ENCODE assay signal across 31 mouse cellular contexts in genomic region chr6:32971926-32972325, GRCm38 (mm10).
"Had no signal": no experiment of that assay in that cellular context is flagged by ENCODE, and none has a peak within 500 bp of the region (broad histone marks: within the 10 kb centered on the region; RNA-seq: fewer than 3 reads in every experiment).

No protein-coding gene starts in this region.

- H3K4me3 ChIP-seq: heart, embryonic 10.5 days; heart, embryonic 12.5 days; heart, embryonic 13.5 days; heart, embryonic 15.5 days; hindbrain, embryonic 12.5 days; hindbrain, embryonic 13.5 days; hindbrain, embryonic 15.5 days; intestine, embryonic 15.5 days; kidney, embryonic 15.5 days; layer of hippocampus, adult 2 months; left cerebral cortex, adult 2 months had no signal

- DNase-seq: heart, postnatal 10 days; heart, postnatal 14 days; heart, postnatal 36 days; heart, postnatal 4 days; kidney, adult 11 months; kidney, adult 18-20 months; kidney, adult 2 months; kidney, adult 8-10 months; kidney, adult 9 months; kidney, postnatal 10 days; kidney, postnatal 14 days; kidney, postnatal 25 days; kidney, postnatal 36 days; kidney, postnatal 4 days; layer of hippocampus, adult 9-11 months; layer of hippocampus, postnatal 36 days had no signal

- H3K27me3 ChIP-seq: heart, embryonic 12.5 days; heart, embryonic 13.5 days; heart, embryonic 15.5 days; hindbrain, embryonic 12.5 days; hindbrain, embryonic 13.5 days; hindbrain, embryonic 15.5 days; intestine, embryonic 15.5 days; kidney, embryonic 15.5 days had no signal

- H3K4me2 ChIP-seq: heart, embryonic 11.5 days; heart, embryonic 12.5 days; heart, embryonic 13.5 days; heart, embryonic 15.5 days; hindbrain, embryonic 12.5 days; hindbrain, embryonic 13.5 days; hindbrain, embryonic 14.5 days; hindbrain, embryonic 15.5 days; intestine, embryonic 15.5 days; kidney, embryonic 15.5 days had no signal

- H3K9ac ChIP-seq: heart, embryonic 12.5 days; heart, embryonic 13.5 days; heart, embryonic 15.5 days; hindbrain, embryonic 12.5 days; hindbrain, embryonic 13.5 days; hindbrain, embryonic 14.5 days; hindbrain, embryonic 15.5 days; intestine, embryonic 15.5 days; kidney, embryonic 15.5 days had no signal

- H3K27ac ChIP-seq: heart, embryonic 10.5 days; heart, embryonic 13.5 days; heart, embryonic 15.5 days; hindbrain, embryonic 12.5 days; hindbrain, embryonic 13.5 days; hindbrain, embryonic 14.5 days; hindbrain, embryonic 15.5 days; hindbrain, postnatal 0 days; intestine, embryonic 15.5 days; kidney, embryonic 15.5 days; kidney, postnatal 0 days; layer of hippocampus, adult 2 months; left cerebral cortex, adult 2 months had no signal

- H3K4me1 ChIP-seq: hindbrain, embryonic 15.5 days; intestine, embryonic 15.5 days; kidney, embryonic 15.5 days had no signal

- H3K9me3 ChIP-seq: heart, embryonic 10.5 days; heart, embryonic 12.5 days; heart, embryonic 13.5 days; heart, embryonic 15.5 days; hindbrain, embryonic 12.5 days; hindbrain, embryonic 13.5 days; hindbrain, embryonic 15.5 days; intestine, embryonic 15.5 days; kidney, embryonic 15.5 days had no signal

- H3K36me3 ChIP-seq: heart, embryonic 15.5 days; hindbrain, embryonic 12.5 days; hindbrain, embryonic 13.5 days; hindbrain, embryonic 15.5 days; intestine, embryonic 15.5 days had no signal
